Mouse (Mus musculus) lung, adult 2 months (tissue): ENCODE measurements around the gene Tra2b.

ENCODE experiments used
- CTCF ChIP-seq: fragments of 200-500 bp; IDR thresholded peaks from 2 replicates; pipeline ENCODE4 v1.5.1; 2011; ENCODE audit warnings: mild to moderate bottlenecking, low read length, control low read depth; ENCODE audit not compliant: insufficient read depth
- POLR2A ChIP-seq: fragments of 200-500 bp; IDR thresholded peaks from 2 replicates; pipeline ENCODE4 v1.6.1; 2011; ENCODE audit warnings: low read depth, mild to moderate bottlenecking, control low read depth, low read length, borderline replicate concordance; ENCODE audit errors: extremely low read depth

- TF ChIP-seq CTCF (peak; percentile 93), POLR2A (no peak)
Measured at GRCm38 (mm10) chr16:22302606-22303005, 36.8 kb upstream of the Tra2b start.
